ENCODE assay signal across 28 mouse cellular contexts in the genomic region with DNA sequence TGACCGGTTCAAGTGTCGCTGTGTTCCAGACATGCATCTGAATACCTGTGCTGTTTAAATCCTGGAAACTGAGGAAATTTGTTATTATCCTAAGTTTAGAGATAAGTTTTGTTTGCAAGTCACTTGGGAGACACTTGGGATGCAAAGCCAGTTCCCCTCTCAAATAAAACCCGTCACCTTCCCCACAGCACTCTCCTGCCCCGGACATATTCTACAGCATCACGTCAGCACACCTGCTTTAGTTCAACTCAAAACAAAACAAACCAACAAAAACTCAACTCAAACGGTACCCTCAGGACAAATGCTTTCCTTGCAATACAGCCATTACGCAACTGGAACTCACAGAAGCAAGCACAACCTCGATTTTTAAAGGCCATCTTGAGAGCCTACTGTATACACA. TPM values are rescaled to one million over a fixed set of nuclear protein-coding genes. Genes with fewer than 3 reads are reported as not detected.
DNase-seq lines count a peak whose midpoint lies in the region; ATAC-seq and TF ChIP-seq lines count a peak whose summit lies in the region.
"Had no signal": no experiment of that assay in that cellular context is flagged by ENCODE, and none has a peak within 500 bp of the region (broad histone marks: within the 10 kb centered on the region; RNA-seq: fewer than 3 reads in every experiment).

No protein-coding gene starts in this region.

- no peaks in the 10 kb centered on the region for H3K27me3 ChIP-seq in lung, embryonic 16.5 days (ENCODE audit: control insufficient read depth, insufficient read depth, low read depth, low read length)
- no peaks in the 10 kb centered on the region for H3K27me3 ChIP-seq in stomach, embryonic 16.5 days (ENCODE audit: control insufficient read depth, insufficient read depth, low read length)
- H3K27me3 ChIP-seq: CH12.LX; embryonic facial prominence, embryonic 15.5 days; forebrain, embryonic 12.5 days; limb, embryonic 12.5 days; liver, embryonic 12.5 days; midbrain, embryonic 12.5 days; neural tube, embryonic 13.5 days had no signal

- H3K4me3 ChIP-seq in left cerebral cortex, adult 2 months = no peak overlapping the region
- H3K4me3 ChIP-seq in lung, embryonic 16.5 days (ENCODE audit: low read length) = no peak overlapping the region
- H3K4me3 ChIP-seq in stomach, embryonic 16.5 days (replicated peaks; ENCODE audit: low read length) = no peak overlapping the region
- H3K4me3 ChIP-seq: embryonic facial prominence, embryonic 10.5 days; embryonic facial prominence, embryonic 15.5 days; forebrain, embryonic 12.5 days; limb, embryonic 12.5 days; liver, embryonic 12.5 days; midbrain, embryonic 12.5 days; neural tube, embryonic 13.5 days had no signal

- H3K27ac ChIP-seq in left cerebral cortex, adult 2 months = peak overlapping the region; percentile 28; the same call in 1 of the 2 replicates
- H3K27ac ChIP-seq in lung, embryonic 16.5 days (ENCODE audit: low read length) = peak overlapping the region; percentile 67
- H3K27ac ChIP-seq in stomach, embryonic 16.5 days (ENCODE audit: low read length) = peak overlapping the region; percentile 40
- H3K27ac ChIP-seq: embryonic facial prominence, embryonic 10.5 days; embryonic facial prominence, embryonic 15.5 days; forebrain, embryonic 12.5 days; hindbrain, embryonic 14.5 days; kidney, postnatal 0 days; limb, embryonic 12.5 days; liver, embryonic 12.5 days; midbrain, embryonic 12.5 days; neural tube, embryonic 13.5 days had no signal

- intact Hi-C loops in left cerebral cortex, adult 2 months (cut with DNase I) = no loop called here

- peak; percentile 69 for DNase-seq in heart, adult 11 months
- no peak for DNase-seq in heart, adult 8-10 months (ENCODE audit: low spot score)
- DNase-seq in left cerebral cortex, adult 2 months (ENCODE audit: extremely low spot score in 1 of 2, low spot score in 2 of 2) = no peak
- no peak for DNase-seq in left cerebral cortex, adult 11 months (ENCODE audit: low spot score)
- no peak for DNase-seq in lung, adult 18-20 months
- DNase-seq: adrenal gland, adult 2 months; cerebellum, adult 8-10 months; cerebellum, postnatal 25 days; forebrain, postnatal 0 days; heart, postnatal 4 days; kidney, adult 8-10 months; kidney, postnatal 4 days; right cerebral cortex, postnatal 4 days; thymus, postnatal 14 days had no signal

- 31% methylated on average over 8 of the region's 8 CpGs for WGBS in lung, embryonic 16.5 days
- 46% methylated on average over 8 of the region's 8 CpGs for whole genome bisulfite sequencing in stomach, embryonic 16.5 days

- H3K4me1 ChIP-seq in lung, embryonic 16.5 days (replicated peaks; ENCODE audit: control insufficient read depth, insufficient read depth, low read length) = peaks cover 20% of the 10 kb centered on the region
- H3K4me1 ChIP-seq in stomach, embryonic 16.5 days (ENCODE audit: control insufficient read depth, insufficient read depth, low read length) = peaks cover 19% of the 10 kb centered on the region
- H3K4me1 ChIP-seq: forebrain, embryonic 12.5 days; liver, embryonic 12.5 days had no signal

- no peak for TF ChIP-seq CTCF in left cerebral cortex, adult 2 months (IDR thresholded peaks at IDR 0.05)

- H3K9ac ChIP-seq in lung, embryonic 16.5 days (ENCODE audit: low read length) = no peak overlapping the region
- H3K9ac ChIP-seq in stomach, embryonic 16.5 days (ENCODE audit: low read length) = no peak overlapping the region
- H3K9ac ChIP-seq: embryonic facial prominence, embryonic 15.5 days; forebrain, embryonic 12.5 days; forebrain, postnatal 0 days; hindbrain, embryonic 14.5 days; limb, embryonic 12.5 days; liver, embryonic 12.5 days; midbrain, embryonic 12.5 days; neural tube, embryonic 13.5 days had no signal

- H3K9me3 ChIP-seq in lung, embryonic 16.5 days (ENCODE audit: control insufficient read depth, low read length) = no peaks in the 10 kb centered on the region
- H3K9me3 ChIP-seq in stomach, embryonic 16.5 days (replicated peaks; ENCODE audit: control insufficient read depth, low read length) = no peaks in the 10 kb centered on the region
- H3K9me3 ChIP-seq: embryonic facial prominence, embryonic 15.5 days; forebrain, embryonic 12.5 days; liver, embryonic 12.5 days; midbrain, embryonic 12.5 days; neural tube, embryonic 13.5 days had no signal

- ATAC-seq in lung, embryonic 16.5 days (ENCODE audit: low read depth) = peak; percentile 44; the same call in 1 of the 2 replicates
- no peak for ATAC-seq in stomach, embryonic 16.5 days (ENCODE audit: insufficient read depth, low FRiP score)
- ATAC-seq: activated CD4-positive, CD25-positive, alpha-beta regulatory T cell, adult 4 months; liver, embryonic 12.5 days had no signal

- H3K4me2 ChIP-seq in lung, embryonic 16.5 days (ENCODE audit: low read depth, low read length) = peak overlapping the region; percentile 36
- no peak overlapping the region for H3K4me2 ChIP-seq in stomach, embryonic 16.5 days (ENCODE audit: low read depth, low read length)
- H3K4me2 ChIP-seq: embryonic facial prominence, embryonic 15.5 days; forebrain, embryonic 12.5 days; heart, embryonic 11.5 days; hindbrain, embryonic 14.5 days; limb, embryonic 12.5 days; liver, embryonic 12.5 days; midbrain, embryonic 12.5 days; neural tube, embryonic 13.5 days had no signal

- H3K36me3 ChIP-seq in lung, embryonic 16.5 days (ENCODE audit: control insufficient read depth, insufficient read depth, low read length) = no peaks in the 10 kb centered on the region
- no peaks in the 10 kb centered on the region for H3K36me3 ChIP-seq in stomach, embryonic 16.5 days (ENCODE audit: control insufficient read depth, insufficient read depth, low read length)
- H3K36me3 ChIP-seq: embryonic facial prominence, embryonic 10.5 days; embryonic facial prominence, embryonic 15.5 days; forebrain, embryonic 12.5 days; limb, embryonic 12.5 days; liver, embryonic 12.5 days; midbrain, embryonic 12.5 days; neural tube, embryonic 13.5 days had no signal

RNA-seq across cellular contexts. Expression of gene Dgkh, which starts 31.1 kb away (rescaled TPM):
- 1 to 10 TPM; 4.3 to 7.0 (median 5.9) TPM for total RNA-seq in heart, adult 8-10 months (2022)
- 10 to 100 TPM; 77.3 to 77.8 TPM for total RNA-seq in left cerebral cortex, adult 2 months (2021)
- polyA plus RNA-seq in lung, embryonic 16.5 days (2015; fragmentation: Nextera tagmentation; extraction: Ambion mirVana) = 1.8 and 2.8 TPM in 2 replicates
- 1.5 TPM in 2 replicates for polyA plus RNA-seq in stomach, embryonic 16.5 days (2015; fragmentation: Nextera tagmentation; extraction: Ambion mirVana)

Comparison
In these comparisons a context has a peak if more than half of its experiments do, and no peak if none do; other contexts are left out.
1. RNA of gene Dgkh, which starts 31.1 kb away (total RNA-seq): 77.3 to 77.8 TPM in left cerebral cortex, adult 2 months; 4.3 to 7.0 TPM in heart, adult 8-10 months; every median in the first group is over 4 times any median in the second.
2. Peak in every context shown above with its lines, with median percentiles within 50 percentile points of each other: H3K27ac ChIP-seq.